Mouse (Mus musculus) kidney, adult 2 months (tissue): ENCODE data around the gene S100a8. TPM values are rescaled to one million over a fixed set of nuclear protein-coding genes. Genes with fewer than 3 reads are reported as not detected.
A peak's percentile ranks its signal among the peaks of the same experiment; 100 is the strongest.

Experiments used
- DNase-seq: peaks from one replicate; pipeline ENCODE4 v3.0.0; 2021
- H3K27ac ChIP-seq: fragments of 200-500 bp; 2 replicates; pipeline ENCODE4 v1.5.1; 2012; ENCODE audit warnings: low read depth, low read length, control low read depth, inconsistent platforms; ENCODE audit not compliant: insufficient read depth
- H3K27me3 ChIP-seq: fragments of 200-500 bp; replicated peaks from 2 replicates; pipeline ENCODE4 v1.6.1; 2012; ENCODE audit warnings: mild to moderate bottlenecking, moderate library complexity, low read length, inconsistent platforms; ENCODE audit not compliant: control insufficient read depth, insufficient read depth
- H3K36me3 ChIP-seq: fragments of 200-500 bp; 2 replicates; pipeline ENCODE4 v1.6.1; 2012; ENCODE audit warnings: mild to moderate bottlenecking, moderate library complexity, low read length, inconsistent platforms; ENCODE audit not compliant: control insufficient read depth, insufficient read depth
- H3K4me1 ChIP-seq: fragments of 200-500 bp; 2 replicates; pipeline ENCODE4 v1.6.1; 2011; ENCODE audit warnings: low read length; ENCODE audit not compliant: control insufficient read depth, insufficient read depth
- H3K4me3 ChIP-seq: fragments of 200-500 bp; 2 replicates; pipeline ENCODE4 v1.5.1; 2011; ENCODE audit warnings: mild to moderate bottlenecking, low read depth, low read length, control low read depth; ENCODE audit not compliant: insufficient read depth
- CTCF ChIP-seq: fragments of 200-500 bp; conservative IDR thresholded peaks from 2 replicates; pipeline ENCODE4 v1.5.1; 2011; ENCODE audit warnings: low read depth, mild to moderate bottlenecking, control low read depth, low read length, moderate library complexity, mixed read lengths; ENCODE audit not compliant: insufficient read depth, insufficient read length
- POLR2A ChIP-seq: fragments of 200-500 bp; IDR thresholded peaks from one replicate; pipeline ENCODE4 v1.6.1; 2011; ENCODE audit warnings: low read depth, low read length, control low read depth
- WGBS: fragments of 180-500 bp; shearing (Covaris S2); methylation state at CpG from one replicate; pipeline ENCODE4 v1.1.7; 2018; 5-methylcytosine and 5-hydroxymethylcytosine counted together
- polyA plus RNA-seq: library from polyadenylated mRNA; depleted of rRNA; stranded (reverse); fragments of >200 nt; gene quantifications from 2 replicates; pipeline ENCODE4 v1.2.3, GENCODE M21; 2012; rRNA removed

The S100a8 gene
- polyA plus RNA-seq, 1 experiment = 1.2 TPM

DNA sequence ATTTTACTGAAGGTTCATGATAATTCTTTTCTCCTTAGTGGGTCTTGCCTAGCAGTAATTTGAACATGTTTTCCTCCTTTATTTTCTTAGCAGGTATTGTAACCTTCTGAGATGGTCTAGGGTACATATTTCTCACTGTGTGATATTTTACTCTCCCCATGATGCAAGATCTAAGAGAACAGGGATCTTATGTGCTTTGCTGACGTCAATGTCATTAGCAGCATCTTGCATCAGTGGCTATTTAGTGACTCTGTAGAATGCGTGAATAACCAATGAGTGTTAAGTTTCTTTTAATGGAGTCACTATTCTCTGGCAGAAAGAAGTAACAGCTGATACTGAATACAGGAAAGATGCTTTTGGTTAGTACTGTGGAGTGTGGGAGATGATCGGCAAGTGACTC, 15.2 kb downstream of the S100a8 start:
- no peak for TF ChIP-seq POLR2A
- no peak overlapping the region for H3K4me3 ChIP-seq
- H3K36me3 ChIP-seq = no peaks in the 10 kb centered on the region
- no peak for DNase-seq
- H3K27me3 ChIP-seq = no peaks in the 10 kb centered on the region
- 78% methylated on average over 3 of the region's 3 CpGs for WGBS
- no peak overlapping the region for H3K27ac ChIP-seq
- no peaks in the 10 kb centered on the region for H3K4me1 ChIP-seq

DNA sequence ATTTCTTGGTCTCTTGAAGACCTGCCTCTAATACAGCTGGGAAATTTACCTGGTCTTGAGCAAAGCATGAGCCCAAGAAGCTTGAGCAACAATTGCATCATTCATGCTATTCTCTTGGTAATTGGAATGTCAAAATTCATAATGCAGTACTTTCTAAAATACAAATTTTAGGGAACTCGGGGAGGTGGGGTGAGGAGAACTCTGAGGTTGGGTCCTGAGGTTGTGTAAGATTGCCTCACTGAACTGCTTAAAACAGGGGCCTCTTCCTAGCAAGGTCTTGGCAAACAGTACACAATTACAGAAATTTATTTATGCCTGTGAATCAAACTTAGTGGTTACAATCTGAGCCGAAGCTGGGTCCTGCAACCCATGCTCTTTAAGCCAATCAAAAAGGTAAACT, 18.1 kb downstream of the S100a8 start:
- H3K27me3 ChIP-seq = no peaks in the 10 kb centered on the region
- DNase-seq = no peak
- H3K4me1 ChIP-seq = no peaks in the 10 kb centered on the region
- 71% methylated on average over 2 of the region's 2 CpGs for WGBS
- no peaks in the 10 kb centered on the region for H3K36me3 ChIP-seq
- no peak overlapping the region for H3K4me3 ChIP-seq
- TF ChIP-seq POLR2A (no peak), CTCF (no peak)
- no peak overlapping the region for H3K27ac ChIP-seq

DNA sequence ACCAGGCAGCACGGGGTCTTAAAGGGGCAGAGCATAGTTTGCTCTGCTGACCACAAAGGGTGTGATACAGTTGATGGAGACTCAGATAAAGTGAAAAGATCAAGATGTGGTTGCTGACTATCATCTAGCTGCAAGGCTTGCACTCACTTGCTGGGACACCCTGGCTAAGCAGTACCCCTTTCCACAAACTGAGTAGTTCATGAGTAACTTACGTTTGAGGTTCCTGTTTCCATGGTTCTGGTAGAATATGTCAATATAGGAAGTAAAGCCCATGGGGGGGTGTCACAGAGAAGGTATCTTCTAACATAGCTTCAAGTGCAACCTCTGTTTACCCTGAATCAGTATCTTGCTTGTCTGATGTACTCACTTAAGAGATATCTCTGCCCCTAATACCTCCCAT, 24.7 kb downstream of the S100a8 start:
- H3K4me3 ChIP-seq = no peak overlapping the region
- WGBS = 76% methylated on average over 2 of the region's 2 CpGs
- no peak for TF ChIP-seq POLR2A
- TF ChIP-seq CTCF = no peak
- H3K27me3 ChIP-seq = no peaks in the 10 kb centered on the region
- DNase-seq = no peak
- no peak overlapping the region for H3K27ac ChIP-seq
- no peaks in the 10 kb centered on the region for H3K36me3 ChIP-seq
- no peaks in the 10 kb centered on the region for H3K4me1 ChIP-seq

DNA sequence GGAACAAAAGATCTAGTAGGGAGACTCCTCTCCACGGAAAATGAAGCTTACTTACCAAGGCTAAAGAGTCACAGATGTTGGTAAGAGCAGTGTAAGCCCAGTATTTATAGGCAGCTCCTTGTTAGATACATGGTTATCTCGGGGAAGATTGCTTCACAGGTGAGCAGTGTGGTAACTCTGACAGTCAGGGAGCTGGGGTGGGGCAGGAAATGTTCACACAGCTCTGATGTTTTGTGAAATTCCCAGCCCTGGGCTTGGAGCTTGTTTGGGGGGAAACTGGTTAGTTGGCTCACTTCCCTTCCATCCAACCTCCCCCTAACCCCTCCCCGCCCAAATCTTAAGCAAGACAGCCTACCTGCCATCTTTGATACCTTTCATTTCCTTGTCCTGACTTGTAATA, 26.8 kb downstream of the S100a8 start, which contains the start of gene S100a9:
TSS of gene S100a9 (minus strand) at position 109 of the 400 bp plus-strand sequence.
- Histone ChIP-seq H3K4me1 (no peaks in the 10 kb centered on the region), H3K27ac (no peak within 1 kb of the TSS), H3K36me3 (no peaks in the 10 kb centered on the region), H3K27me3 (no peaks in the 10 kb centered on the region), H3K4me3 (no peak within 1 kb of the TSS)
- DNase-seq = no peak
- TF ChIP-seq CTCF (no peak), POLR2A (no peak)
- 62% methylated on average over 3 of the region's 3 CpGs for WGBS

DNA sequence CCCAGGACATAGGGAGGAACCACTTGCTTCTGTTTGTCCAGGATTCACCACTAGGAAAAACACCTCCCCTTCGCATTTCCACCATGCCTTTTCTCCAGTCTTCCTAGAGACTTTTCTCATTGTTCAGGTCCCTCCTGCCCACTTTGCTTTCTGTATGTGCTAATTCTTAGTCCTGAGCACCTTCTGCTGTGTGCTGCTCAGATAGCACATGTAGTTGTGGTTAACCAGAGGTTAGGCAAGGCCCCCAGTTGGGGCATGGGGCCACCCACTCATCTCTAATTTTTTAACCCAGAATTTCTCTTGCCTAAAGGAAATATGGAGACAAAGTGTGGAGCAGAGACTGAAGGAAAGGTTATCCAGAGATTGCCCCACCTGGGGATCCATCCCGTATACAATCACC, 33.5 kb downstream of the S100a8 start:
- H3K4me1 ChIP-seq = no peaks in the 10 kb centered on the region
- H3K27ac ChIP-seq = no peak overlapping the region
- TF ChIP-seq POLR2A = no peak
- no peak for TF ChIP-seq CTCF
- H3K4me3 ChIP-seq = no peak overlapping the region
- WGBS = 85% methylated on average over 2 of the region's 2 CpGs
- no peak for DNase-seq
- no peaks in the 10 kb centered on the region for H3K36me3 ChIP-seq
- no peaks in the 10 kb centered on the region for H3K27me3 ChIP-seq

DNA sequence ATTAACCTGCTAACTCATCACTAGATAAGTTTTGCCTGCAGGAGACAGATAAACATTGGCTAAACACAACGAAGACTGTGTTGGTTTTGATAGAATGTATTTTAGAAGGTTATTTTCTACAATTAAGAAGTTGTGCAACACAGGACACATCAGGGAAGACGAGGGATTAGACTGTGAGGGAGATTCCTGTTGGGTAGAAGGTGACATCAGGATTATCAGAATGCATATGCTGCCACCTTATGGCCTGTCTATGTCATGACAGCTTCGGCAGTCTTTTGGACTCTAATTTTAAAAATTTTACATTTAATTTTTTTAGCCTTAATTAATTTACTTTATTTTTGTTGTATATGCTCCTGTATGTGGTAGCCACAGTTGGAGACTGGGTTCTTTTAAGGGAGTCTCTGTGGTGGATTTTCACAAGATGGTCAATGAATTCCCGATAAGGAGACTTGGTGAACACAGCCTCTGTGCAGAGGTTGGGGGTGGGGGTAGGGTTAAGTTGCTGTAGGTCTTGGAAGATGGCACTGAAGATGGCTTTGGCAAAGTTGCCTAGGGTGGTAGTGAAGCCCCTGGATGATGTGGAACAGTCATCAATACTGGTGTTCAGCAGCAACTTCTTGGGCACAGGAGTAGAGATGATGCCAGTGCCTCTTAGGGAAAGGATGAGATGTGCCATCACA, 39.9 kb downstream of the S100a8 start:
- peak; percentile 29 for DNase-seq

DNA sequence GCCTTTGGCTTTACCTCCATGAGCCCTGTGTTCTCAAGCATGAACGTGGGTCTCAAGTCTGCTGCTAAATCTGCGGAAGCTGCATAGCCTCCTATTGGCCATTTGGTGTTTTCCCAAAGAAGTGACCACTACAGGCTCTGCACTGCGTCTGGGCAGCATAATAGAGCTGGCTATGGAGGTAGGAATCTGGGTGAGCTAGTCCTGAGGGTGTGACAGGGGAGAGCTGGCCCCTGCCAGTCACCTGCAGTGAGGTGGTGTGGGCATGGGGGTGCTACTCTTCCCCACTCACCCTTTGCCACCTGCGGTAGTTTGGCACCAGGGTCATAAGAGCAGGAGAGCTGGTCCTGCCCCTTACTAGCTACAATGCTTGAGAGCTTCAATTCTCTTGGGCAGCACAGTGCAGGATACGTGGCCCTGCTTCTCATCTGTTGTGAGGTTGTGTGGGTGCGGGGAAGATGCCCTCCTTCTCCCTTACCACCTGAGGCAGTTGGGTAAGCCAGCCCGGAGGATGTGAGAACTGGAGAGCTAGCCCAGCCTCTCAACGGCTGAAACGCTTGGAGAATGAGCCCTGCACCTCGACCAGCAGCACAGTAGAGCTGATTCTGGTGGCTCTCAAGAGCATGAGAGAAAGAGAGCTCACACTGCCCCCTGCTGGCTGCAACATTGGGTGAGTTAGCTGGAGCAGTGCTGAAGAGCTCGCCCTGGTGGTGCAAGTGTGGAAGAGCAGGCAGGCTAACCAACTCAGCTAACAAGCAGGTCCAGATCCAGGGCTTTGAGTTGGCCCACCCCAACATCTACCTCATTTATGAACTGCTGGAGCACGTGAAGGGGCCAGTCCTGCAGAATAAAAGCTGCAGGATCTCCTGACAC, 41.0 kb downstream of the S100a8 start:
- no peaks in the 10 kb centered on the region for H3K27me3 ChIP-seq
- H3K36me3 ChIP-seq = no peaks in the 10 kb centered on the region
- TF ChIP-seq CTCF (peak; percentile 98), POLR2A (no peak)
- peak; percentile 83 for DNase-seq
- H3K4me3 ChIP-seq = no peak overlapping the region
- 44% methylated on average over 12 of the region's 12 CpGs for WGBS
- no peak overlapping the region for H3K27ac ChIP-seq
- no peaks in the 10 kb centered on the region for H3K4me1 ChIP-seq

More for the DNA sequence above, 39.9 kb downstream of the S100a8 start:
- no peaks in the 10 kb centered on the region for H3K27me3 ChIP-seq
- H3K4me3 ChIP-seq = no peak overlapping the region
- H3K27ac ChIP-seq = no peak overlapping the region
- no peaks in the 10 kb centered on the region for H3K4me1 ChIP-seq
- H3K36me3 ChIP-seq = no peaks in the 10 kb centered on the region
- no peak for TF ChIP-seq POLR2A
- peak; percentile 38; the same call in 1 of the 2 replicates for TF ChIP-seq CTCF
- 17% methylated on average over 4 of the region's 4 CpGs for WGBS

Other genes with a start within 250 kb of the S100a8 start
- 22.9 and 23.6 TPM in 2 replicates for gene Ints3, start 235.4 kb upstream of the S100a8 start, polyA plus RNA-seq
- 51.4 and 55.4 TPM in 2 replicates for gene Npr1, start 203.1 kb upstream of the S100a8 start, polyA plus RNA-seq
- gene Ilf2, start 192.9 kb upstream of the S100a8 start, polyA plus RNA-seq = 19.4 and 22.8 TPM in 2 replicates
- 20.7 and 25.3 TPM in 2 replicates for gene Snapin, start 177.9 kb upstream of the S100a8 start, polyA plus RNA-seq
- gene Chtop, start 159.5 kb upstream of the S100a8 start, polyA plus RNA-seq = 26.6 and 36.6 TPM in 2 replicates
- 625 and 771 TPM in 2 replicates for gene S100a1, start 154.6 kb upstream of the S100a8 start, polyA plus RNA-seq
- gene S100a13, start 154.5 kb upstream of the S100a8 start, polyA plus RNA-seq = 64.7 and 65.4 TPM in 2 replicates
- 0.45 and 0.61 TPM in 2 replicates for gene S100a14, start 142.1 kb upstream of the S100a8 start, polyA plus RNA-seq
- gene S100a16, start 131.7 kb upstream of the S100a8 start, polyA plus RNA-seq = 124 and 140 TPM in 2 replicates
- 0.23 and 0.34 TPM in 2 replicates for gene S100a3, start 108.4 kb upstream of the S100a8 start, polyA plus RNA-seq
- gene S100a2, start 78.7 kb upstream of the S100a8 start, polyA plus RNA-seq = not detected in 2 replicates
- gene Gm42674, start 67.1 kb upstream of the S100a8 start, polyA plus RNA-seq = not detected in 2 replicates
- 10.3 and 16.9 TPM in 2 replicates for gene S100a4, start 65.2 kb upstream of the S100a8 start, polyA plus RNA-seq
- not detected in 2 replicates for gene S100a5, start 60.5 kb upstream of the S100a8 start, polyA plus RNA-seq
- 95.8 and 129 TPM in 2 replicates for gene S100a6, start 56.1 kb upstream of the S100a8 start, polyA plus RNA-seq
- gene S100a7a, start 15.0 kb upstream of the S100a8 start, polyA plus RNA-seq = 0.11 and 0.27 TPM in 2 replicates
- 0.39 and 1.4 TPM in 2 replicates for gene S100a9, start 26.7 kb downstream of the S100a8 start, polyA plus RNA-seq
- not detected in 2 replicates for gene Pglyrp4, start 57.9 kb downstream of the S100a8 start, polyA plus RNA-seq
- gene Gm5849, start 108.9 kb downstream of the S100a8 start, polyA plus RNA-seq = not detected in 2 replicates